Mouse (Mus musculus): ENCODE results near the gene Med14.

The Med14 gene

GRCm38 (mm10) chrX:12761626-12762333 is at the start of gene Med14:
Gene Med14 (minus strand): TSS chrX:12762073.
- peak; percentile 88 to 92 for DNase-seq

GRCm38 (mm10) chrX:12800559-12800958 is 38.7 kb upstream of the Med14 start:
- no peak for DNase-seq

- peak; percentile 12 to 49 for DNase-seq
Observed at GRCm38 (mm10) chrX:12794842-12795241, 33.0 kb upstream of the Med14 start.

- no peak for DNase-seq
Observed at GRCm38 (mm10) chrX:12791674-12792340, 29.9 kb upstream of the Med14 start.

DNA sequence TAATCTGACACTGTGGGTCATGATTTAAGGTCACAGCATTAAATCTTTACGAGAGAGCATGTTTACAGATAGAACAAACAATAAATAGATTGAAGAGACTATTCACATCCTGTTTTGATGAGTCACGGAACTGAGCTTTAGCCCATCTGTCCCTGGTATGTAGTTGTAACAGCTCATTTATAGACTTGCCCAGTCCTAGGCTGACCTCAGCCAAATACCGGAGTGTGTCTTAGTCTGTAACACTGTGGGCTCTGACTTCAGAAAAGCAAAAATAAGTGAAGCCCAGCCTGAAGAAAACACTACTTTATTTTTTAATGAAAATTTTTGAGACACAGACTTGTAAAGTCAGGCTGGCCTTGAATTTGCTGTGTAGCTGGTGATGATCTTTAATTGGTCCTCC is 11.4 kb upstream of the Med14 start:
- DNase-seq: peak in 1 of 2 experiments; percentile 21

DNA sequence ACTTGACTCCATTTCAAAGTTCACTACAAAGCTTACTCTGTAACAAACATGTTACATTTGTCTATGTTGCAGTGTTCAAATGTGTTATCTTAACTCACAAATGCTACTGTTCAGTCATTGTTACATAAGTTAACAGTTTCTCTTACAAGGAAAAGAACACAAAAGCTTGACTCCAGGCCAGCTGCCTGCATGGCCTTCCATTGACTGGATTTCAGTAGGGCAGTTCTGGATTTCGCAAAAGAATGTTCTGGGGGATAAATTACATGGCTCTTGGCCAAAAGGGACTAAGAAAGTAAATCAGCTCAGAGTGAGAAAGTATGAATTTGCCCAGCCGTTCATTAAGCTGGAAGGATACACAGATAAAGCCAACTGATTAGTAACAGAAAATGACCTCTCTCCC is 9.7 kb upstream of the Med14 start:
- peak; percentile 22 to 51 for DNase-seq

DNA sequence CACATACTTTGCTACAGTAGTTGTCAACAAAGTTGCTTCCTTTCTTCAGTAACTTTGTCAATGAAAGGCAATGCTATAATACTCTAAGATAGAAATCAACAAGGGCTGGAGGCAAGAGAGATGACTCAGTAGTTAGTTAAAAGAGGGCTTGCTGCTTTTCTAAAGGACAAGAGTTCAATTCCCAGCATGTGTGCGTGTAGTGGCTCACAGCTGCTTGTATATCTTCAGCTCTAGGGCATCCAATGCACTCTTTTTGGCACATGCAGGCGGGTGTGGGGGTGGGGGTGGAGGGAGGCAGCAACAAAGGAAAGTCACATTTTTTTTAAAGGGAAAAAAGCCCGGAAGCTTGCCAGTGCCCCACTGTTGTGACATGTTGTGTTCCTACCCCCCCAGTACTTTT is 6.7 kb upstream of the Med14 start:
- DNase-seq: no peak

GRCm38 (mm10) chrX:12766846-12767564 is 5.1 kb upstream of the Med14 start:
- DNase-seq: no peak

DNA sequence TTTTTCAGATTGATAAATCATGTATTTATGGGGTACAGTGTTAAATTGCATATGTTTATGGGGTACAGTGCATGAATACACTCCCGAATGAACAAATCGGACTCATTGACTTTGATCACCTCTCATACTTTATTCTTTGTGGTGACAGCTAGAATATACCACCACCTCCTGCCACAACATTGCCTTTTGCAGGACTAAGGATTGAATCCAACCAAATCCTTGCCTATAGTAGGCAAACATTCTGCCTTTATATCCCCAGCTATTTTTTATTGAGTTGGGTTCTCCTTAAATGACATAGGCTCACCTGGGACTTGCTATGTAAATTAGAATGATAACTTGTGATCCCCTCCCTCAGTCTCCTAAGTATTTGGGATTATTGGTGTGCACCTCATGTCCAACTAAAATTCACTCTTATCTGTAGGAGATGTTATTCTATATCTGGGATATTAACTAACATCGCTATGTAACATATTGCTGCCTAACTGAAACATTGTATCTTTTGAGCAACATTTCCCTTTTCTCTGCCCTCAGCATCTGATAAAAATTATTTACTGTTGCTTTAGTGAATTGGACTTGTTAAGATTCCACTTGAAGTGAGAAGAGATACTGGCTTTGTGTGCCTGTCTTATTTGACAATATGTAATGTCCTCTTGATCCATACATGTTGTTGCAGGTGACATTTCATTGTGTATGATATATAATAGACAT is 1.4 kb upstream of the Med14 start:
- no peak for DNase-seq

DNA sequence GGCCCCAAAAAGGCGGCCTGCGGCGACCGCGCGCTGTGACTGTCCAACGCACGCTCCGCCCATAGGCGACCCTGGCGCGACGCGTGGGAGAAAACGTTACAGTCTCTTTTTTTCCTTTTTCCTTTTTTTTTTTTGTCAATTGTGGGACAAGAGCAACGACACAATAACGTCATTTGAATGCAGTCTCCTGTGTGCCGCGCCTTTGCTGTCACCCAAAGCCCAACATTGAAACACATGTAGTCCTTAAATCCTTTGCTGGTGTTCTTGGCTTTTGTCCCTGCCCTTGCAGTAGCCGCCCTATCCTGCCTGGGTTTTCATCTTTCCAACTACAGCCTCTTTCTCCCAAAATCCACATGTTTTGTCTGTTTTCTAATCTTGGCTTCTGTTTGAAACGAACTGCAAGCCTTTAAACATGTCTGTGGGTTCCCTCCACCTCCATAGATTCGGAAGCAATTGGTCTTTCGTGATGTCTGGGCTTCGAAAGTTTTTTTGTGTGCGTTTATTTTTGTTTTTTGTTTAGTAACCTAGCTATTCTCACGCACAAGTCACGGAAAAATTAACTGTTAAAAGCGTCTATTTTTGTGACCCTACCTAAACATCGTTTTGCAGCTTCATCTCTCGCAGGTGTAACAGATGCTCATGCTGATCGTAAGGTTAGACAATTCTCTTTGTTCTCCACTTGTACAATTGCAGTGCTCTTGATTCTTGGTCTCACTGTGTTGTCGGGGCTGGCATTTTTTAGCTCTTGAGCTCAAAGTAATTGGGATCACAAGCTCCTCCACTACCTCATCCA is 657 bp upstream of the Med14 start:
- no peak for DNase-seq

GRCm38 (mm10) chrX:12761259-12761625 is 631 bp downstream of the Med14 start:
- no peak for DNase-seq

GRCm38 (mm10) chrX:12760501-12760900 is 1.4 kb downstream of the Med14 start:
- no peak for DNase-seq

DNA sequence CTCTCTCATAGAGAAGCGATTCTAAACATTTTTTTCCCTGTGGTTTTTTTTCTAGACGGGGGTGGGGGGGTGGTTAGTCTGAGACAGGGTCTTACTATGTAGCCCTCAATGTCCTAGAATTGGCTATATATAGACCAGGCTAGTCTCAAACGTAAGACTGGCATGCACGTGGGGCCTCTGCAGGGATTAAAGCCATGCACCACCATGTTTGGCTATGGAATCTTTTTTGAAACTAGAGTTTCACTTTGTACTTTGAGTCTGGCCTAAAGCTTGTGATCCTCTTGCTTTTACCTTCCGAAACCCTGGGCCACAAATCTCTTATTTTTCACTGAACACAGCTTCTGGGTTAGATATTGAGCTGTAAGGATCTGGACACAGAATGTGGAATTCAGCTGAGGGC is 2.2 kb downstream of the Med14 start:
- DNase-seq: no peak

DNA sequence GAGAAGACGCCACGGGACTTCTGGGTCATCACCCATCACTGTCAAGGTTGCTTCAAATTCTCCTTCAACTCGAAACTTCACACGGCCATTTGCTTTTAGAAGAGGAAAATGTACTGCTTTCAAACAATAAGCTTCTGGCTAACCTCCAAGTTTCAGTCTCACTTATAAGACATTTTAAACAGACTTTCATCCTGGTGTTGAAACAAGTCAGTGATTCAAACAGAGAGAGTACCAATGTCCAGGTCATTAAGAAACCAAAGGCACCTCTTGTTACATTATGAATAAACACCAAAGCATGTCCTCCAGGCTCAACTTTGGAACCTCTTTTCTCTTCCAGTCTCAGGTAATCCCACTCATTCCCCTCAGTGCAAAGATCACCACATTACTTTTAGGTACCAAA is 14.0 kb downstream of the Med14 start:
- no peak for DNase-seq

DNA sequence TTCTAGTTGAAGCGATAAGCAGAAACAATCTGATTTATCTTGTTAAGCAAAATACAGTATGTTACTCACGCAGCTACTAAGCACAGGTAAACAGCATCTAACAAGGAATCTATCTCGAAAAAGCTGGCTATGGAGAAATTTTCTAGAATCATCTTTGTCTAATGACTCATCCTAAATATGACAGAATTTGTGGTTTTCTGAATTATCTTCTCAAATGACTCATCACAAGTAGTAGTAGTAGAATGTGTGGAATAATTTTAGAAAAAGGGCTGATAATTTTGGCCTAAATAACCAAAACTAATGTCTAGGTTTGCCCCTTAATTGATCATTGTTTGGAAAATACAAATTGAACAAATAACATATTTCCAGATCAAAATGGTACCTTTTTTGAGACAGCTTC is 15.1 kb downstream of the Med14 start:
- DNase-seq: no peak

- DNase-seq: no peak
Observed at GRCm38 (mm10) chrX:12740396-12740795, 21.5 kb downstream of the Med14 start.

GRCm38 (mm10) chrX:12716036-12716435 is 45.8 kb downstream of the Med14 start:
- no peak for DNase-seq

DNA sequence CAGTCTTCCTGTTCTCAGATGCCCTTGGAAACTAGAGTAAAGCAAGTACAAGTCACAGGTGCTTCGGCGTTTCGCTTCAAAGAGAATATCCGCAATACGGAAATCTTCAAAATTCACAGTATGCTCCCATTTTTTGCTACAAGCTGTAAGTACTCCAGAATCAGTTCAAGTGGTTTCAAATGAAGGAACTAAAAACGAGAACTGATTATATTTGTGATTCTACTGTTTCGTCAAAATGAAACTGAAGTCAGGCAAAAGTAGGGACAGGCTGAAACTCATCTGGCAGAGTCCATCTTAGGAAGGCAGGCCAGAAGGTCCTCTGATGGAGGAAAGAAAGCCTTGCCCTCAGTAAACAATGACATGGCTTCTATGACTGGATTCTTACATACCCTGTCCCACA is 48.1 kb downstream of the Med14 start:
- DNase-seq: no peak

DNA sequence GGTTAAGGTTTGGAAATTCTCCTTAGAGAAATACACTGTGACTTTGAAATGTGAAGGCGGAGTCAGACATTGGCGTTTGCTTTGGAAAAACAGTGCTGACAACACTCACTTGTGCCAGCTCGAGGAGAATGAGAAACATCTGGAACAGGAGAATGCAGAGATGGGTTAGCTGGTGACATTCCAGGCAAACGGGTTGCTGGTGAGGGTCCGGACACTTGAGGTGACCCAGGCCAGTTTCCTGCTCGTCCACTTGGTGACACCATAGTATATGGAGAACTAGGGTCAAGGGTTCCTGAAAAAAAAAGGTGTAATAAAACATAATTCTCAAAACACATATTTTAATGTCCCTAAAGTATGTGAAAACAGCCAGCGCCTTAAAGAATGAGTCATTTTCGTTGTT is 75.0 kb downstream of the Med14 start:
- DNase-seq: peak; percentile 5 to 25

DNA sequence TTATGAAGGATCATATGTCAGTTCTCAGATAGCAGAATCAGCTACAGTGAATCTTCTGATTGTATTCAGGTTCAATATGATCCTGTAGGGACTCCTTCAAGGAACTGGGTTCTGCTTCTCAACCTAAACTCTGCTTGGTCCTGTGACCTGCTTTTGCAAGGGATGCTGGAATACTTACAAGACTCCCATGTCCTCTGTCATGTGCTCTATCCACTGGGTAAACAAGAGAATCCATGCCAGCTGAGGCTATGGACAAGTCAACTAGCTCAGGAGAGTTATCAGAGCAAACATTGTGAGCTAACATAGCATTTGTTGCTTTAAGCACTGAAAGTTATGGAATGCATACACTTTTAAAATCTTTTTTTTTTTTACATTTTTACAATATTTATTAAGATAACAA is 75.8 kb downstream of the Med14 start:
- DNase-seq: no peak

DNA sequence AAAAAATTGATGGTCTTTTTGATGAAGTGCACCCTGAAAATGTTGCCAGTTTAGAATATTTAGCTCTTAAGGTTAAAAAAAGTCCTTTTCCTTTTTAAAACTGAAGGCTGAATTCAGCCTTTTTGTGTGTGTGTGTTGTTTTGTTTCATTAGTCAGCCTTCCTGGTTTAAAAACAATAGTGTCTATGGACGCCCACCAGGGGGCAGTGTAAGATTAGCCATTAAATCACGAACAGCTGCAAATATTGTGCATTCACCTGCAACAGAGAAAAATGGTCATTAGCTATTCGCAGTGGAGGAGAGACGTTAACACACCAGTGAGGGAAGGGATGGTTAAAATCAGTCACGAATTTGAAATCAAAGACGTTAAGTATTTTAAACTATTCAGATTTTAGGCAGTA is 84.5 kb downstream of the Med14 start:
- peak; percentile 35 to 67 for DNase-seq

GRCm38 (mm10) chrX:12673054-12673775 is 88.7 kb downstream of the Med14 start, which contains the start of gene 1810030O07Rik:
Gene 1810030O07Rik (minus strand): TSS chrX:12673668.
- peak; percentile 92 to 95 for DNase-seq

Data from lung, adult 18-20 months (tissue).